Mouse (Mus musculus) urinary bladder, adult 2 months (tissue): Measurements from ENCODE around the gene Cx3cr1. TPM values are rescaled to one million over a fixed set of nuclear protein-coding genes. Genes with fewer than 3 reads are reported as not detected.
"Not testable (repeated sequence)": the region's sequence is repeated elsewhere in the genome, so short reads cannot be mapped to it uniquely, and the experiment has no call there.

ENCODE experiments used
- DNase-seq: peaks from one replicate; pipeline ENCODE4 v3.0.0; 2022; ENCODE audit warnings: low spot score
- polyA plus RNA-seq: library from polyadenylated mRNA; depleted of rRNA; stranded (reverse); fragments of >200 nt; gene quantifications from 2 replicates; pipeline ENCODE4 v1.2.3, GENCODE M21; 2012; rRNA removed

Cx3cr1 gene
- 2.9 and 3.1 TPM in 2 replicates for polyA plus RNA-seq

GRCm38 (mm10) chr9:120069779-120070178 lies at the start of gene Cx3cr1:
Gene Cx3cr1, minus strand, starts transcription at chr9:120069879.
- DNase-seq, result no peak

- no peak for DNase-seq
Observed at GRCm38 (mm10) chr9:120118212-120118611, 48.5 kb upstream of the Cx3cr1 start.

- no peak for DNase-seq
Observed at GRCm38 (mm10) chr9:120116184-120116624, 46.5 kb upstream of the Cx3cr1 start.

GRCm38 (mm10) chr9:120115580-120115979 lies 45.9 kb upstream of the Cx3cr1 start:
- no peak for DNase-seq

- DNase-seq, result no peak
Observed at GRCm38 (mm10) chr9:120114789-120115151, 45.1 kb upstream of the Cx3cr1 start.

GRCm38 (mm10) chr9:120114051-120114788 lies 44.5 kb upstream of the Cx3cr1 start:
- DNase-seq, result no peak

GRCm38 (mm10) chr9:120113456-120113855 lies 43.8 kb upstream of the Cx3cr1 start:
- no peak for DNase-seq

- DNase-seq, result no peak
Observed at GRCm38 (mm10) chr9:120112472-120112871, 42.8 kb upstream of the Cx3cr1 start.

- no peak for DNase-seq
Observed at GRCm38 (mm10) chr9:120111156-120111945, 41.7 kb upstream of the Cx3cr1 start.

- DNase-seq, result peak; percentile 82
Observed at GRCm38 (mm10) chr9:120110211-120111018, 40.7 kb upstream of the Cx3cr1 start, which contains the start of gene Slc25a38. Gene Slc25a38, plus strand, starts transcription at chr9:120110374.

GRCm38 (mm10) chr9:120108953-120109352 lies 39.3 kb upstream of the Cx3cr1 start:
- not testable (repeated sequence) for DNase-seq

- no peak for DNase-seq
Observed at GRCm38 (mm10) chr9:120101165-120101564, 31.5 kb upstream of the Cx3cr1 start.

- no peak for DNase-seq
Observed at GRCm38 (mm10) chr9:120099304-120099703, 29.6 kb upstream of the Cx3cr1 start.

GRCm38 (mm10) chr9:120098682-120099081 lies 29.0 kb upstream of the Cx3cr1 start:
- no peak for DNase-seq

- no peak for DNase-seq
Observed at GRCm38 (mm10) chr9:120095886-120096285, 26.2 kb upstream of the Cx3cr1 start.

- no peak for DNase-seq
Observed at GRCm38 (mm10) chr9:120093701-120094100, 24.0 kb upstream of the Cx3cr1 start.

- DNase-seq, result no peak
Observed at GRCm38 (mm10) chr9:120091696-120092238, 22.1 kb upstream of the Cx3cr1 start, which contains the start of gene Ccr8. Gene Ccr8, plus strand, starts transcription at chr9:120092114.

GRCm38 (mm10) chr9:120091086-120091485 lies 21.4 kb upstream of the Cx3cr1 start:
- DNase-seq, result no peak

GRCm38 (mm10) chr9:120089125-120089524 lies 19.4 kb upstream of the Cx3cr1 start:
- DNase-seq, result no peak

GRCm38 (mm10) chr9:120084406-120084805 lies 14.7 kb upstream of the Cx3cr1 start:
- DNase-seq, result no peak

- no peak for DNase-seq
Observed at GRCm38 (mm10) chr9:120083158-120083894, 13.6 kb upstream of the Cx3cr1 start.
